In genomic region chr13:63815931-63816330, GRCm38 (mm10) we compare ENCODE assay signal across 8 mouse cellular contexts. TPM values are rescaled to one million over a fixed set of nuclear protein-coding genes. Genes with fewer than 3 reads are reported as not detected.
DNase-seq lines count a peak whose midpoint lies in the region; ATAC-seq and TF ChIP-seq lines count a peak whose summit lies in the region.

No protein-coding gene starts in this region.

- no peak overlapping the region for H3K27ac ChIP-seq in cerebellum, adult 2 months (ENCODE audit: insufficient read depth, low read length)
- 0 out of 2 replicates have a peak overlapping the region, but pooled peaks have one; percentile 29 for H3K27ac ChIP-seq in testis, adult 2 months (ENCODE audit: control insufficient read depth, insufficient read depth, low read depth, low read length)
- peak overlapping the region; percentile 87; the same call in 1 of the 2 replicates for H3K27ac ChIP-seq in limb, embryonic 13.5 days

- H3K9ac ChIP-seq in limb, embryonic 13.5 days = peak overlapping the region; percentile 85

- DNase-seq in cerebellum, adult 2 months = peak in 1 of 2 experiments; percentile 12
- DNase-seq in cerebellum, postnatal 10 days = no peak
- no peak for DNase-seq in testis, postnatal 14 days (ENCODE audit: low spot score)
- no peak for DNase-seq in spleen, adult 12 weeks (ENCODE audit: low spot score)
- no peak for DNase-seq in layer of hippocampus, postnatal 14 days (ENCODE audit: low spot score in 2 of 2)

- no peak for TF ChIP-seq CTCF in cerebellum, adult 2 months (IDR thresholded peaks at IDR 0.05; ENCODE audit: borderline replicate concordance, insufficient read depth, low read depth, low read length)
- TF ChIP-seq CTCF in testis, adult 2 months (IDR thresholded peaks at IDR 0.05; ENCODE audit: control insufficient read depth, insufficient read depth, insufficient replicate concordance, low read depth, low read length) = no peak

- no peak for ATAC-seq in limb, embryonic 13.5 days (ENCODE audit: low FRiP score, low read depth)
- no peak for ATAC-seq in activated CD4-positive, CD25-positive, alpha-beta regulatory T cell, adult 4 months

- peaks cover 4% of the 10 kb centered on the region; the same call in 1 of the 2 replicates for H3K4me1 ChIP-seq in cerebellum, adult 2 months (ENCODE audit: control insufficient read depth, insufficient read depth, low read length)
- no peaks in the 10 kb centered on the region for H3K4me1 ChIP-seq in testis, adult 2 months (ENCODE audit: control insufficient read depth, insufficient read depth, low read length)
- peaks cover 13% of the 10 kb centered on the region for H3K4me1 ChIP-seq in limb, embryonic 13.5 days

- peak overlapping the region; percentile 68 for H3K4me2 ChIP-seq in limb, embryonic 13.5 days (replicated peaks)

- no peak for TF ChIP-seq POLR2A in cerebellum, adult 2 months (IDR thresholded peaks at IDR 0.05; ENCODE audit: borderline replicate concordance, insufficient read depth, low read length)
- no peak for TF ChIP-seq POLR2A in testis, adult 2 months (IDR thresholded peaks at IDR 0.05; ENCODE audit: control insufficient read depth, low read depth, low read length)

- H3K9me3 ChIP-seq in limb, embryonic 13.5 days = no peaks in the 10 kb centered on the region

- peak overlapping the region; percentile 69 for H3K4me3 ChIP-seq in cerebellum, adult 2 months (replicated peaks; ENCODE audit: insufficient read depth, low read depth, low read length)
- H3K4me3 ChIP-seq in testis, adult 2 months (ENCODE audit: control insufficient read depth, low read depth, low read length) = no peak overlapping the region
- H3K4me3 ChIP-seq in limb, embryonic 13.5 days = peak overlapping the region; percentile 64

- no peaks in the 10 kb centered on the region for H3K27me3 ChIP-seq in cerebellum, adult 2 months (ENCODE audit: control insufficient read depth, insufficient read depth, low read length)
- H3K27me3 ChIP-seq in testis, adult 2 months (ENCODE audit: control insufficient read depth, insufficient read depth, low read length) = no peaks in the 10 kb centered on the region
- H3K27me3 ChIP-seq in limb, embryonic 13.5 days = no peaks in the 10 kb centered on the region

- H3K36me3 ChIP-seq in testis, adult 2 months (ENCODE audit: control insufficient read depth, insufficient read depth, low read length) = no peaks in the 10 kb centered on the region
- H3K36me3 ChIP-seq in limb, embryonic 13.5 days = no peaks in the 10 kb centered on the region

RNA-seq across cellular contexts. Expression of gene Ercc6l2, which starts 0.9 kb away (rescaled TPM):
- polyA plus RNA-seq in cerebellum, adult 2 months (2012; rRNA removed) = 23.9 and 25.4 TPM in 2 replicates
- 8.6 and 9.4 TPM in 2 replicates for polyA plus RNA-seq in testis, adult 2 months (2012; rRNA removed)
- polyA plus RNA-seq in limb, embryonic 13.5 days (2015; fragmentation: Nextera tagmentation; extraction: Ambion mirVana) = 25.6 and 28.1 TPM in 2 replicates
- 10 to 100 TPM; 15.7 to 17.3 TPM for polyA plus RNA-seq in activated CD4-positive, CD25-positive, alpha-beta regulatory T cell, adult 4 months (2017; shearing (Covaris generic))
- total RNA-seq in layer of hippocampus, postnatal 14 days (2021) = 10 to 100 TPM; 17.1 to 17.5 TPM
